Mouse (Mus musculus) layer of hippocampus, postnatal 10 days (tissue): ENCODE data around the gene Ripply2. TPM values are rescaled to one million over a fixed set of nuclear protein-coding genes. Genes with fewer than 3 reads are reported as not detected.
A peak's percentile ranks its signal among the peaks of the same experiment; 100 is the strongest.

Experiments
- DNase-seq, 2 experiments: peaks; one replicate each; pipeline ENCODE4 v3.0.0; 2021; ENCODE audit warnings: low spot score in 2 of 2
- total RNA-seq, 2 experiments: library from RNA; stranded (reverse); gene quantifications; 2 replicates each; pipeline ENCODE4 v1.2.3; 2021

Ripply2 gene
- total RNA-seq, 2 experiments from 2014 or later = 7.0 to 9.1 TPM

GRCm38 (mm10) chr9:87021778-87022523 is 6.6 kb downstream of the Ripply2 start, which contains the start of gene Cyb5r4:
Gene Cyb5r4, plus strand, starts transcription at chr9:87022014.
- DNase-seq = peak; percentile 96 to 97

- DNase-seq = no peak
Measured at GRCm38 (mm10) chr9:87025764-87026163, 10.4 kb downstream of the Ripply2 start.

GRCm38 (mm10) chr9:87027423-87028084 is 12.2 kb downstream of the Ripply2 start:
- peak; percentile 74 to 75 for DNase-seq

- no peak for DNase-seq
Measured at GRCm38 (mm10) chr9:87032196-87032595, 16.9 kb downstream of the Ripply2 start.

GRCm38 (mm10) chr9:87034831-87035580 is 19.7 kb downstream of the Ripply2 start:
- no peak for DNase-seq

- DNase-seq = no peak
Measured at GRCm38 (mm10) chr9:87049425-87049824, 34.1 kb downstream of the Ripply2 start.

GRCm38 (mm10) chr9:87055547-87056235 is 40.4 kb downstream of the Ripply2 start:
- no peak for DNase-seq

GRCm38 (mm10) chr9:87062337-87062736 is 47.0 kb downstream of the Ripply2 start:
- DNase-seq = no peak

- no peak for DNase-seq
Measured at GRCm38 (mm10) chr9:87068160-87068559, 52.8 kb downstream of the Ripply2 start.

Other genes starting within 250 kb of the Ripply2 start
- 100 to 1,000 TPM; 475 to 527 TPM for gene Snap91, start 134.9 kb upstream of the Ripply2 start, total RNA-seq
- 10 to 100 TPM; 26.0 to 31.9 TPM for gene Cyb5r4, start 6.5 kb downstream of the Ripply2 start, total RNA-seq
- gene Mrap2, start 128.8 kb downstream of the Ripply2 start, total RNA-seq = 1 to 10 TPM; 6.0 to 6.4 TPM
- gene Cep162, start 240.0 kb downstream of the Ripply2 start, total RNA-seq = 1 to 10 TPM; 7.8 to 8.8 TPM